Mouse (Mus musculus): ENCODE measurements at regions not wholly inside any gene's neighbourhood (a gene's known extent, or its start where the extent isn't known, plus 50 kb on each side); places are given as distances from the start of the nearest gene placed in this dataset.

DNA sequence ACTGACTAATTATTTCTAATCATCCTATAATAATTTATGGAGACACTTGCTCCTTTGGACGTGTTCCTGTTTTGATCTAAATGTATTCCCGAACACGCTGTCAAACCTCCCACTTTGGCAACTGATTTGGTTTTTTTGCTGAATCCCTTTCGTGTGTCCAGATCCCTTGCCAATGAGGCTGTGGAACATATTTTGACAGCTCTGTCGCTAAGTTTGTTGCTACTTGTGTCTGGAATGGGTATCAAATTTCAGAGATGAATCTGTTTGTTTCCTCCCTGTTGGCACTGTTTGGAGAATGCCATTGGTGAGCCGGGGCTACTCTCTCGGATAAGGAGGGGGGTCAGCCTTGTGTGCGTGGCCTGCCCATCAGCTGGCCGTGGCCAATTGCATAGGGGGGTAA is 277.2 kb upstream of the Tshz3 start:
- Histone ChIP-seq H3K27me3 (replicated peaks) (no peaks in the 10 kb centered on the region), H3K9me3 (replicated peaks) (no peaks in the 10 kb centered on the region), H3K4me1 (no peaks in the 10 kb centered on the region), H3K27ac (no peak overlapping the region), H3K4me2 (no peak overlapping the region), H3K36me3 (no peaks in the 10 kb centered on the region), H3K9ac (no peak overlapping the region), H3K4me3 (no peak overlapping the region)
- 64% methylated on average over 9 of the region's 9 CpGs for WGBS (ENCODE audit: insufficient replicate concordance)
- no peak for ATAC-seq

DNA sequence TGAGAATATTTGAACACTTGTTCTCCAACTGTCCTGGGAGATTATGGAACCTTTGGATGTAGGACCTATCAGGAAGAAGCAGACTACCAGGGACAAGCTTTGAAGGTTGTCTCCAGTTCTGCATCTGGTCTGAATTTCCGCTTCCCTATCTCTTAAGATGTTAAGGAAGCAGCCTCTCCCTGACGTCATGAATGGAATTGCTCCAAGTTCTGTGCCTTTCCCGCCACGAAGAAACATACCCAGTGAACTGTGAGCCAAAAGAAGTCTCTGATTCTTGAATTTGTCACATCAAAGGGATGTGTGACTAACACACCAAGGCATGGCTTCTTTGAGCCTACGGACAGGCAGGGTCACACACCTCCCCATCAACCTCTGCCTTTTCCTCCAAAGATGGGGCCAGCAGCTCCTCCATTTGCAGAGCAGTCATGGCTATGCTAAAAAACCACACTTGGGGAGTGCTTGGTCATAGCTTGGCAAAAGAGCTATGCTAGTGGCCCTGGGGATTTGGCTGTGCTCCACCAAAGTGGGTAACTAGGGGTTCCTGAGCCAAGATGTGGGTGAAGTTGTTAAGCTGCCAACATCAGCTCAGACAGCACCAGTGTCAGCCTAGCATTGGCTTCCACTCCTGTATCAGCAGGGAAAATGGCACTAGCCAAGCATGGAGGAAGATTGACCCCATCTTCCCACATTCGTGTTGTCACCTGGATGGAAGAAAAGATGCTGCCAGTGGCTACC is 248.6 kb upstream of the Tshz3 start:
- H3K4me3 ChIP-seq, result no peak overlapping the region
- no peak overlapping the region for H3K9ac ChIP-seq
- H3K4me2 ChIP-seq, result no peak overlapping the region
- no peaks in the 10 kb centered on the region for H3K4me1 ChIP-seq
- H3K9me3 ChIP-seq (replicated peaks), result no peaks in the 10 kb centered on the region
- no peaks in the 10 kb centered on the region for H3K27me3 ChIP-seq (replicated peaks)
- WGBS (ENCODE audit: insufficient replicate concordance), result 53% methylated on average over 6 of the region's 6 CpGs
- no peak for ATAC-seq
- H3K36me3 ChIP-seq, result no peaks in the 10 kb centered on the region
- H3K27ac ChIP-seq, result no peak overlapping the region

DNA sequence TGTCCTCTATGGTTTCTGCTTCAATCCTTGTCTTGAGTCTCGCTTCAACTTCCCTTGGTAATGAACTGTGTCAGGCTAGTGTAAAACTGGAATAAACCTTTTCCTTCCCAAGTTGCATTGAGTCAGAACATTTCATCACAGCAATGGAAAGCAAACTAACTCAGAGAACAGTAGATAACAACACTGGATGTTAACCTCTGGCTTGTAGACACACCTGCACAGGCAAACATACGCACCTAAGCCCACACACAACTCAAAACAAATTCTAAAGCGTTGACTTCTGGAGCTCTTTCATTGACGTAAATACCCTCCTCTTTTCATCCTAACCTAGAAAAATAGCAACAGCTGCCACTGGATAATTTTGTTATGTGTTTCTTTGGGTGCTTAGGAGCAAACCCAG is 244.1 kb upstream of the Tshz3 start:
- H3K4me1 ChIP-seq, result no peaks in the 10 kb centered on the region

DNA sequence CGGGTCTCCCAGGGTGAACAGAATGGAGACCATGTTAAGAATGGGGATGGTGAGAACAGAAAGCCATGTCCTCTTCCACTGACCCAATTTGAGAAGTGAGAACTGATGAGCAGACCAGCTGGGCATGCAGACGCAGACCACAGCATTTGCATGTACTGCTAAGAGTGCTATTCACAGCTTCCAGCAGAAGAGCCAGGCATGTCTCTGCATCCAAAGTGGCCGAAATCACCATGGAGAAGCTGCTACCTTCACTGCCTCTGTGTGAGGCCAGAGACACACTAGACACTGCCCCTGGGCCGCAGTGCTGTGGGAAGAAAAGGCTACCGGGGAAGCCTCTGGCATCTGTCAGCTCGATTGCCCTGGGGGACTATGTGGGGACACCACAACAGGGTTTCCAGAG is 241.8 kb upstream of the Tshz3 start:
- 69% methylated on average over 6 of the region's 6 CpGs for WGBS (ENCODE audit: insufficient replicate concordance)
- H3K4me3 ChIP-seq, result no peak overlapping the region
- ATAC-seq, result no peak
- H3K27ac ChIP-seq, result no peak overlapping the region
- no peaks in the 10 kb centered on the region for H3K27me3 ChIP-seq (replicated peaks)
- H3K9ac ChIP-seq, result no peak overlapping the region
- H3K36me3 ChIP-seq, result no peaks in the 10 kb centered on the region
- H3K4me1 ChIP-seq, result no peaks in the 10 kb centered on the region
- no peak overlapping the region for H3K4me2 ChIP-seq
- H3K9me3 ChIP-seq (replicated peaks), result no peaks in the 10 kb centered on the region

More for the DNA sequence above, 244.1 kb upstream of the Tshz3 start:
- no peak for ATAC-seq
- Histone ChIP-seq H3K27ac (no peak overlapping the region), H3K27me3 (replicated peaks) (no peaks in the 10 kb centered on the region), H3K36me3 (no peaks in the 10 kb centered on the region), H3K9me3 (replicated peaks) (no peaks in the 10 kb centered on the region), H3K4me3 (no peak overlapping the region), H3K4me2 (no peak overlapping the region), H3K9ac (no peak overlapping the region)
- WGBS (ENCODE audit: insufficient replicate concordance), result 66% methylated on average over 4 of the region's 4 CpGs

DNA sequence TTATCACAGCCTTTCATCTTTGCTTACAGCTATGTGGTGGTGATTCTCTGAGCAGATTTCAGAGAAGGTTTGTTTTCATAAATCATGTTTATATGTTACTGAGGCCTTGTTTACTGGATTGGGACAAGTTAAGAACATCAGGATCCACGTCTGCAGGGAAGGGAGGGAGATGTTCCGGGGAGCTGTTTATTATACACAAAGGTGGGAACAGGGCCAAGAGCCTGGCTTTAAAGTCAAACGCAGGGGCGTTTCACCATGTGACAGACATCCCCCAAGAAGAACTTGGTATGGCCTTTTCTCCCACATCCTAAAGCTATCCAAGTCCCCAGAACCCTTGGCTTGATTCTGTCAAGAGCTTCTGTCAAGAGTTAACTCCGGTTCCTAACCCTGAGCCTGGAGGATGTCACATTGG is 235.5 kb upstream of the Tshz3 start:
- H3K9me3 ChIP-seq (replicated peaks), result no peaks in the 10 kb centered on the region
- H3K9ac ChIP-seq, result no peak overlapping the region
- H3K4me2 ChIP-seq, result no peak overlapping the region
- ATAC-seq, result no peak
- no peak overlapping the region for H3K4me3 ChIP-seq
- H3K36me3 ChIP-seq, result no peaks in the 10 kb centered on the region
- no peaks in the 10 kb centered on the region for H3K4me1 ChIP-seq
- H3K27me3 ChIP-seq (replicated peaks), result no peaks in the 10 kb centered on the region
- H3K27ac ChIP-seq, result no peak overlapping the region
- 63% methylated on average over 5 of the region's 5 CpGs for WGBS (ENCODE audit: insufficient replicate concordance)

DNA sequence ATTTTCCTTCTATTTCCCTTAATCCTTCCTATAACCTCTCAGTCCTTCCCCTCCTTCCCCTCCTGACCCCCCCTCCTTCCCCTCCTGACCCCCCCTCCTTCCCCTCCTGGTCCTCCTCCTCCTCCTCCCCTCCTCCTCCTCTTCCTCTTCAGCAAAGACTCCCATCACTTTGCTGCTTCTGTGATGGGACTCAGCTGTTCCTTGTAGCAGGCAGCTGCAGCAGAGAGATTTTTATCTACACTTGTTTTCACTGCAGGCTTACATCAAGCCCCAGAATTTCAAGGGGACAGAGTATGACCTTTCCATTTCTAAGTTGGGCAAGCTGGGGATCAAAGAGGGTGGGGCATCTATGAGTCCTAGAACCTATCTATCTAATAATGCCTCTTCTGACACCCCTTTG is 228.5 kb upstream of the Tshz3 start:
- ATAC-seq, result no peak
- Histone ChIP-seq H3K4me2 (no peak overlapping the region), H3K36me3 (no peaks in the 10 kb centered on the region), H3K27ac (no peak overlapping the region), H3K4me3 (no peak overlapping the region), H3K9ac (no peak overlapping the region), H3K27me3 (replicated peaks) (no peaks in the 10 kb centered on the region), H3K4me1 (no peaks in the 10 kb centered on the region), H3K9me3 (replicated peaks) (no peaks in the 10 kb centered on the region)

DNA sequence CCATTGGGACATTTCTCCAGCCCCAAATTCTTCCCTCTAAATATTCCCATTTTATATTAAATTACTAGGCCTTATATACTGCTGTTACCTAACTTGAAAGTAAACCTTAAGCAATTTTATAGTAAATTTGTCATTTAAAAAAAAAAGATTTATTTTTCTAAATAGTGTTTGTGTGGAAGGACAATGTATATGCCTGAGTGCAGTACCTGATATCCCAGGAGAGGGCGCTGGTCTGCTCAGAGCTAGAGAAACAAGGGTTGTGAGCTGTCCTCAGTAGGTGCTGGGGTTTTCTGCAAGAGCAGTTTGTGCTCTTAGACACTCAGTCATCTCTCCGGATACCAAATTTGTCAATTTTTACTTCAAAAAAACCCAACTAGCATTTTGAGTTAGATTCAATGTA is 224.4 kb upstream of the Tshz3 start:
- Histone ChIP-seq H3K4me2 (no peak overlapping the region), H3K4me1 (no peaks in the 10 kb centered on the region), H3K9ac (no peak overlapping the region), H3K9me3 (replicated peaks) (no peaks in the 10 kb centered on the region), H3K4me3 (no peak overlapping the region), H3K36me3 (no peaks in the 10 kb centered on the region), H3K27me3 (replicated peaks) (no peaks in the 10 kb centered on the region), H3K27ac (no peak overlapping the region)
- no peak for ATAC-seq
- WGBS (ENCODE audit: insufficient replicate concordance), result 59% methylated on average over 2 of the region's 2 CpGs

DNA sequence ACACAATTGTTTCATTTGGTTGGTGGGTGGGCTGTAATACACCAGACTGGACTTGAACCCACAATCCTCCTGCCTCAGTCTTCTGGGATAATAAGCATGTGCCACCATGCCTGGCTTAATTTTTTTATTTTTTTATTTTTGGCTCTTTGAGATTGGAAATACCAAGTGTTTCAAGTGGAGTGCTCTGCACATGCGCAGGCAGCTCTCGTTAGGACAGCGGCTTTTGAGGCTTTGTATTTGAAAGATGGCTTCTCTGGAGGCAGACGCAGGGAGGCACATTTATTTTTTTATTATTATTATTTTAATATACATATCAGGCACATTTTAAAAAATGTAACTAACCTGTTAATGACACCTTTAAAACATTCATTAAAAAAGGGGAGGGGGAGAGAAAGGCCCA is 221.5 kb upstream of the Tshz3 start:
- H3K27me3 ChIP-seq (replicated peaks), result no peaks in the 10 kb centered on the region
- H3K9ac ChIP-seq, result no peak overlapping the region
- H3K9me3 ChIP-seq (replicated peaks), result no peaks in the 10 kb centered on the region
- H3K36me3 ChIP-seq, result no peaks in the 10 kb centered on the region
- 77% methylated on average over 4 of the region's 4 CpGs for WGBS (ENCODE audit: insufficient replicate concordance)
- no peak overlapping the region for H3K4me2 ChIP-seq
- H3K4me1 ChIP-seq, result no peaks in the 10 kb centered on the region
- no peak overlapping the region for H3K27ac ChIP-seq
- H3K4me3 ChIP-seq, result no peak overlapping the region
- no peak for ATAC-seq

DNA sequence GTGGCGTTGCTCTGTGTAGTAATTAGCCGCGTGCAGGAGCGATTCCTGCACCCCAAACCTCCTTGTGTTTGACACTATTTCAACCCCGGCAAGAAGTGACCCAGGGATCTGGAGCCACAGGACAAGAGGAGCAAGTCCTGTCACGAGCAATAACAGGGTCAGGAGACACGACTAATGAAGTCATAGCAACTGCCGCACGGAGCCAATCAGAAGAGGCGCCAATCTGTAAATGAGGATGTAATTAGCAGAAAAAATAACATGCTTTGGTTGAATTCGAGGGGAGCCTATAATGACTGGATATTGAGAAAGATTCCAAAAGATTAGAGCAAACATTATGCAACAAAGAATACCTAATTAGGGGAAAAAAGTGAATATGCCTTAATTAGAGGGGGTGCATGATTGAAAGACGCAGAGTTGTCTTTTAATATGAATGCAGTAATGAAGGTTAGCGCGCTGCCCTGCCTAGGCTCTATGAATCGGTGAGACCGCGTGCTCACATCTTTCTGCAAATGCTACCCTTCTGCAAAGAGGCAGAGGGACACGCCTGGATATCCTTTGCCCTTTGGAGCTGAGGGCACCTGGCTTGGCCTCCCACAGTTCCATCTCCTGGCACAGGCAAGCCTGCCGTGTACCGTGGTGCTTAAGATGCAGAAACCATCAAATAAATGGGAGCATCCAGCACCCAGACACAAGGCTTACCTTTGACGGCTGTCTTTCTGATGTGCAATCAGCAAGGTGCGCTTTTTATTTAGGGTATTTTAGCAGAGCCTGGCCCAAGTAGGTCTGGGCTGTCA is 220.9 kb upstream of the Tshz3 start:
- Histone ChIP-seq H3K27me3 (replicated peaks) (no peaks in the 10 kb centered on the region), H3K4me1 (no peaks in the 10 kb centered on the region), H3K27ac (no peak overlapping the region), H3K4me2 (no peak overlapping the region), H3K36me3 (no peaks in the 10 kb centered on the region), H3K4me3 (no peak overlapping the region), H3K9me3 (replicated peaks) (no peaks in the 10 kb centered on the region), H3K9ac (no peak overlapping the region)
- ATAC-seq, result no peak
- WGBS (ENCODE audit: insufficient replicate concordance), result 75% methylated on average over 22 of the region's 22 CpGs

DNA sequence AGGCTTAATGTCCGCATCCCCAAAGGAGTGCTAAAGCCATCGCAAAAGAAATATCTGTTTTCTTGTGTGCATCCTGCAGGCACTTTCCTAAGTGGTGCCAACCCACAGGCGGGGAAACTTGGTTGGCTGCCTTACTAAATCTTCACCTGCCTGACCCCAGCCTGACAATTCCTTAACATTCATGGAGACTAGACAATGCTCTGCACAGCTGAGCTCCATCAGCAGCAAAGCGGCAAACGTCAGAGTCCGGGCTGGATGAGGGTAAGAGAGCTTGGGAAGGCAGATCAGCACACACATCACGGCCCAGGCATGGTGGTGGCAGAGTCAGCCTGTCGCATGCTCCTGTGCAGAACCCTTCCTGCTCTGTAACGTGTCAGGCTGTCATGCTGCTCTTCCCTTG is 209.8 kb upstream of the Tshz3 start:
- Histone ChIP-seq H3K4me2 (no peak overlapping the region), H3K4me1 (no peaks in the 10 kb centered on the region), H3K9me3 (replicated peaks) (no peaks in the 10 kb centered on the region), H3K27me3 (replicated peaks) (no peaks in the 10 kb centered on the region), H3K27ac (no peak overlapping the region), H3K4me3 (no peak overlapping the region), H3K36me3 (no peaks in the 10 kb centered on the region), H3K9ac (no peak overlapping the region)
- ATAC-seq, result no peak
- 72% methylated on average over 9 of the region's 9 CpGs for WGBS (ENCODE audit: insufficient replicate concordance)

DNA sequence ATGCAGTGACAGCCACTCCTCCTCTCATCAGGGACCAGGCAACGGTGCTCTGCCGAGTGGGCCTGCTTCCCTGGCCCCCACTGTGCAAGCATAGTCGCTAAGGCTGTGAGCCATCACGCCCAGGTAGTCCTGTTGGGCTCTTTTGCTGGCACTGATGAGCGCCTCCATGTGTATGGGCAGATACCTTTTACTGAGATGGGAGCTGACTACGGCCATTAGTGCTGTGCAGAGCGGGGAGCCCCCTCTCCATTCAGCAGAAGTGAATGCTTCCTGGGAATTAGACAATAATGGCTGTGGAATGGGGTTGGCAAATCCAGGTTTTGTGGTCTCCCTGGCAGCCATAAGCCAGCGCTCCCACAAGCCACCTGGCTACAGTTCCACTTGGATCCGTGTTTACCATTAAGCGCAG is 206.7 kb upstream of the Tshz3 start:
- no peak overlapping the region for H3K4me3 ChIP-seq
- no peaks in the 10 kb centered on the region for H3K36me3 ChIP-seq
- no peak overlapping the region for H3K4me2 ChIP-seq
- WGBS (ENCODE audit: insufficient replicate concordance), result 64% methylated on average over 10 of the region's 10 CpGs
- no peaks in the 10 kb centered on the region for H3K9me3 ChIP-seq (replicated peaks)
- no peak for ATAC-seq
- no peak overlapping the region for H3K9ac ChIP-seq
- no peak overlapping the region for H3K27ac ChIP-seq
- H3K4me1 ChIP-seq, result no peaks in the 10 kb centered on the region
- H3K27me3 ChIP-seq (replicated peaks), result no peaks in the 10 kb centered on the region

DNA sequence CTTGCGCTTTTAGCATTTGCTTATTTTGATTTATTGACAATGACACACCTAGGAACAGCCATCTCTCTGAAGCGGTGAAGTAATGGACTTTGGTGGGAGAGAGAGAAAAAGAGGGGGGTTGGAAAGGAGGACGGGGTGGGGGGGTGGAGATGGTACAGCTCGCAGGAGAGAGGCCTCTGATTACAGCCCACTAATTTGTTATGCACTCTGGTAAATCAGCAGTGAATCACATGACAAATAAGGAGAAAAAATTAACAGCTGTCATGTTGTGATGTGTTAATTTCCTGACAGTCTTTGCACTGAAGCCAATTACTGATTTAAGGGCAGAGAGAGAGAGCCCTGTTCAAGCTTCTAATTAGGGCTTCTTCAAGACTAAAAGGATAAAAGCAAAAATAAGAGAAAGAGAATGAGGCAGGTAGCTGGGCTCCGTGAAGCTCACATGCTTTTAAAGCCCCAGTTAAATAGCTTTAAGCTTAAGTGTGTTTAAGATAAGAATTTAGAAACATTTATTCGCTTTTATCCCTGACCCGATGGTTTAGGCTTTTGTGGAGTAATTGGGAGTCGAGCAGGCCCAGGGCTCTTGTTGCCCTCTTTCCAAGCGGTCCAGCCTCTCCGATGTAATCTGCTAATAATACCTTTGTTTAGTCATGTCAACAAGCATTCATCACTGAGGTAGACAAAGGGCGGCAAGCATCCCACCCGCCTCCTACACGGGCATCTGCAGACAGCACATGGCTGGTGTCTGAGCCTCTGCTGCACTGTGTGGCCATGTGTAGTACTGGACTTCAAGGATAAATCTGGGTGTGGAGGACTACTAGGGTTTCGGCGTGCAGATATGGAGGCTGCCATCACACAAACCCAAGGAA is 193.7 kb upstream of the Tshz3 start:
- H3K9me3 ChIP-seq (replicated peaks), result no peaks in the 10 kb centered on the region
- no peak overlapping the region for H3K9ac ChIP-seq
- no peaks in the 10 kb centered on the region for H3K27me3 ChIP-seq (replicated peaks)
- H3K36me3 ChIP-seq, result no peaks in the 10 kb centered on the region
- no peak overlapping the region for H3K4me3 ChIP-seq
- no peak overlapping the region for H3K4me2 ChIP-seq
- no peak for ATAC-seq
- WGBS (ENCODE audit: insufficient replicate concordance), result 63% methylated on average over 15 of the region's 15 CpGs
- no peaks in the 10 kb centered on the region for H3K4me1 ChIP-seq
- no peak overlapping the region for H3K27ac ChIP-seq
